Mouse (Mus musculus) CH12.LX (cell line): ENCODE measurements around the gene Mef2a.
A peak's percentile ranks its signal among the peaks of the same experiment; 100 is the strongest.

Source experiments
- CTCF ChIP-seq, 2 experiments: IDR thresholded peaks in 1 of 2; conservative IDR thresholded peaks in 1 of 2; 2 replicates each; pipeline ENCODE4 v1.5.1; 2011 to 2012; ENCODE audit warnings: low read depth in 2 of 2, low read length in 2 of 2, improper control_type of control experiment in 1 of 2, inconsistent platforms in 1 of 2, mild to moderate bottlenecking in 1 of 2, moderate library complexity in 1 of 2
- ETS1 ChIP-seq: conservative IDR thresholded peaks from 2 replicates; pipeline ENCODE4 v1.6.1; 2012; ENCODE audit warnings: low read depth, mild to moderate bottlenecking, inconsistent platforms, low read length, improper control_type of control experiment, moderate library complexity
- POLR2A ChIP-seq: IDR thresholded peaks from 2 replicates; pipeline ENCODE4 v1.6.1; 2011; ENCODE audit warnings: low read depth, mild to moderate bottlenecking, improper control_type of control experiment, low read length
- SIN3A ChIP-seq: IDR thresholded peaks from 2 replicates; pipeline ENCODE4 v1.6.1; 2012; ENCODE audit warnings: low read length, improper control_type of control experiment, inconsistent platforms
- SMC3 ChIP-seq: IDR thresholded peaks from 2 replicates; pipeline ENCODE4 v1.6.1; 2011; ENCODE audit warnings: low read depth, low read length, improper control_type of control experiment

- no peak for TF ChIP-seq SMC3
- TF ChIP-seq ETS1: peak; percentile 65
- TF ChIP-seq CTCF (conservative IDR thresholded peaks at IDR 0.05 in 1 of 2, IDR thresholded peaks at IDR 0.05 in 1 of 2; ENCODE audit: low read depth in 2 of 2, low read length in 2 of 2): no peak
- TF ChIP-seq POLR2A: no peak
- TF ChIP-seq SIN3A: peak; percentile 60; the same call in 1 of the 2 replicates
Measured at GRCm38 (mm10) chr7:67304937-67305336, 67.7 kb downstream of the Mef2a start.
